Mouse (Mus musculus) MEL (cell line): ENCODE measurements at regions not wholly inside any gene's neighbourhood (a gene's known extent, or its start where the extent isn't known, plus 50 kb on each side); places are given as distances from the start of the nearest gene placed in this dataset.

Experiments used
- DNase-seq: peaks from one replicate; pipeline ENCODE4 v3.0.0; 2011; ENCODE audit warnings: low read depth, low spot score
- H3K27ac ChIP-seq: 2 replicates; pipeline ENCODE4 v1.5.1; 2012; ENCODE audit warnings: low read depth, mild to moderate bottlenecking, control low read depth, low read length, moderate library complexity; ENCODE audit not compliant: control insufficient read depth
- H3K27me3 ChIP-seq, 2 experiments: fragments of 150-350 bp in 1 of 2; sonication (generic) in 1 of 2; 2 replicates each; pipeline ENCODE4 v1.6.1; 2012; ENCODE audit warnings: low read length in 2 of 2, mild to moderate bottlenecking in 2 of 2, improper control_type of control experiment in 1 of 2, moderate library complexity in 1 of 2; ENCODE audit not compliant: insufficient read depth in 2 of 2, control insufficient read depth in 1 of 2
- H3K36me3 ChIP-seq, 2 experiments: 2 replicates each; pipeline ENCODE4 v1.6.1; 2012 to 2014; ENCODE audit warnings: low read length in 2 of 2, improper control_type of control experiment in 1 of 2, inconsistent platforms in 1 of 2, mild to moderate bottlenecking in 1 of 2; ENCODE audit not compliant: insufficient read depth in 2 of 2, control insufficient read depth in 1 of 2
- H3K4me1 ChIP-seq, 2 experiments: fragments of 150-350 bp in 1 of 2; sonication (generic) in 1 of 2; 2 replicates each; pipeline ENCODE4 v1.6.1; 2012; ENCODE audit warnings: low read length in 2 of 2, improper control_type of control experiment in 1 of 2, mild to moderate bottlenecking in 1 of 2; ENCODE audit not compliant: insufficient read depth in 2 of 2, control insufficient read depth in 1 of 2
- H3K4me3 ChIP-seq, 2 experiments: fragments of 150-350 bp in 1 of 2; sonication (generic) in 1 of 2; 2 replicates each; pipeline ENCODE4 v1.5.1; 2012; ENCODE audit warnings: low read depth in 2 of 2, low read length in 2 of 2, mild to moderate bottlenecking in 2 of 2, moderate library complexity in 2 of 2, control low read depth in 1 of 2, improper control_type of control experiment in 1 of 2; ENCODE audit not compliant: control insufficient read depth in 1 of 2, insufficient read depth in 1 of 2
- H3K79me2 ChIP-seq: 2 replicates; pipeline ENCODE4 v1.6.1; 2012; ENCODE audit warnings: mild to moderate bottlenecking, low read length, moderate library complexity; ENCODE audit not compliant: control insufficient read depth, poor library complexity, insufficient read depth
- H3K9ac ChIP-seq: 2 replicates; pipeline ENCODE4 v1.6.1; 2012; ENCODE audit warnings: low read depth, mild to moderate bottlenecking, control low read depth, low read length, moderate library complexity; ENCODE audit not compliant: control insufficient read depth, poor library complexity, severe bottlenecking
- H3K9me3 ChIP-seq: fragments of 150-350 bp; sonication (generic); replicated peaks from 2 replicates; pipeline ENCODE4 v1.6.1; 2012; ENCODE audit warnings: mild to moderate bottlenecking, low read length, improper control_type of control experiment, moderate library complexity; ENCODE audit not compliant: insufficient read depth
- CHD1 ChIP-seq: IDR thresholded peaks from 2 replicates; pipeline ENCODE4 v1.6.1; 2012; ENCODE audit warnings: low read depth, mild to moderate bottlenecking, inconsistent platforms, low read length, improper control_type of control experiment
- CTCF ChIP-seq, 3 experiments: IDR thresholded peaks in 2 of 3; conservative IDR thresholded peaks in 1 of 3; 2 replicates each; pipeline ENCODE4 v1.5.1; 2011 to 2012; ENCODE audit warnings: low read length in 3 of 3, low read depth in 2 of 3, mild to moderate bottlenecking in 2 of 3, improper control_type of control experiment in 1 of 3, inconsistent platforms in 1 of 3, mixed read lengths in 1 of 3, moderate library complexity in 1 of 3; ENCODE audit not compliant: control insufficient read depth in 1 of 3, insufficient read depth in 1 of 3, poor library complexity in 1 of 3, severe bottlenecking in 1 of 3
- E2F4 ChIP-seq: IDR thresholded peaks from 2 replicates; pipeline ENCODE4 v1.6.1; 2011; ENCODE audit warnings: low read depth, low read length, improper control_type of control experiment, borderline replicate concordance
- ELF1 ChIP-seq: IDR thresholded peaks from 2 replicates; pipeline ENCODE4 v1.6.1; 2014; ENCODE audit warnings: low read depth, mild to moderate bottlenecking, inconsistent platforms, low read length, improper control_type of control experiment, moderate library complexity
- EP300 ChIP-seq, 2 experiments: IDR thresholded peaks; 2 replicates each; pipeline ENCODE4 v1.6.1; 2011; ENCODE audit warnings: improper control_type of control experiment in 2 of 2, low read length in 2 of 2, low read depth in 1 of 2, mild to moderate bottlenecking in 1 of 2
- GATA1 ChIP-seq: IDR thresholded peaks from 2 replicates; pipeline ENCODE4 v1.6.1; 2011; ENCODE audit warnings: low read depth, low read length, improper control_type of control experiment
- HCFC1 ChIP-seq: IDR thresholded peaks from 2 replicates; pipeline ENCODE4 v1.6.1; 2012; ENCODE audit warnings: low read depth, mild to moderate bottlenecking, inconsistent platforms, low read length, improper control_type of control experiment, moderate library complexity
- MAX ChIP-seq: IDR thresholded peaks from 2 replicates; pipeline ENCODE4 v1.6.1; 2011; ENCODE audit warnings: low read length, improper control_type of control experiment
- MAZ ChIP-seq: IDR thresholded peaks from 2 replicates; pipeline ENCODE4 v1.6.1; 2012; ENCODE audit warnings: low read depth, mild to moderate bottlenecking, inconsistent platforms, low read length, improper control_type of control experiment
- MEF2A ChIP-seq: IDR thresholded peaks from 2 replicates; pipeline ENCODE4 v1.6.1; 2014; ENCODE audit warnings: low read depth, mild to moderate bottlenecking, inconsistent platforms, low read length, improper control_type of control experiment; ENCODE audit not compliant: poor library complexity, insufficient replicate concordance, severe bottlenecking; ENCODE audit errors: extremely low read depth
- MXI1 ChIP-seq: IDR thresholded peaks from 2 replicates; pipeline ENCODE4 v1.6.1; 2011; ENCODE audit warnings: mild to moderate bottlenecking, low read depth, low read length, improper control_type of control experiment
- NELFE ChIP-seq: IDR thresholded peaks from 2 replicates; pipeline ENCODE4 v1.6.1; 2011; ENCODE audit warnings: low read depth, low read length, improper control_type of control experiment
- RCOR1 ChIP-seq: IDR thresholded peaks from 2 replicates; pipeline ENCODE4 v1.6.1; 2012; ENCODE audit warnings: low read depth, mild to moderate bottlenecking, inconsistent platforms, low read length, improper control_type of control experiment
- SIN3A ChIP-seq: IDR thresholded peaks from 2 replicates; pipeline ENCODE4 v1.6.1; 2012; ENCODE audit warnings: low read length, improper control_type of control experiment, inconsistent platforms
- TAL1 ChIP-seq: IDR thresholded peaks from 2 replicates; pipeline ENCODE4 v1.6.1; 2012; ENCODE audit warnings: mild to moderate bottlenecking, inconsistent platforms, low read length, moderate library complexity, mixed read lengths
- TCF12 ChIP-seq: IDR thresholded peaks from 2 replicates; pipeline ENCODE4 v1.6.1; 2014; ENCODE audit warnings: low read depth, mild to moderate bottlenecking, inconsistent platforms, low read length, improper control_type of control experiment, moderate library complexity
- ZC3H11A ChIP-seq: IDR thresholded peaks from 2 replicates; pipeline ENCODE4 v1.6.1; 2012; ENCODE audit warnings: low read depth, mild to moderate bottlenecking, inconsistent platforms, low read length, improper control_type of control experiment
- ZKSCAN1 ChIP-seq: IDR thresholded peaks from 2 replicates; pipeline ENCODE4 v1.6.1; 2012; ENCODE audit warnings: low read depth, mild to moderate bottlenecking, inconsistent platforms, low read length, improper control_type of control experiment, moderate library complexity
- ZMIZ1 ChIP-seq: IDR thresholded peaks from 2 replicates; pipeline ENCODE4 v1.6.1; 2012; ENCODE audit warnings: low read depth, mild to moderate bottlenecking, inconsistent platforms, low read length, improper control_type of control experiment, moderate library complexity
- ZNF384 ChIP-seq: IDR thresholded peaks from 2 replicates; pipeline ENCODE4 v1.6.1; 2012; ENCODE audit warnings: low read depth, mild to moderate bottlenecking, inconsistent platforms, low read length, improper control_type of control experiment

DNA sequence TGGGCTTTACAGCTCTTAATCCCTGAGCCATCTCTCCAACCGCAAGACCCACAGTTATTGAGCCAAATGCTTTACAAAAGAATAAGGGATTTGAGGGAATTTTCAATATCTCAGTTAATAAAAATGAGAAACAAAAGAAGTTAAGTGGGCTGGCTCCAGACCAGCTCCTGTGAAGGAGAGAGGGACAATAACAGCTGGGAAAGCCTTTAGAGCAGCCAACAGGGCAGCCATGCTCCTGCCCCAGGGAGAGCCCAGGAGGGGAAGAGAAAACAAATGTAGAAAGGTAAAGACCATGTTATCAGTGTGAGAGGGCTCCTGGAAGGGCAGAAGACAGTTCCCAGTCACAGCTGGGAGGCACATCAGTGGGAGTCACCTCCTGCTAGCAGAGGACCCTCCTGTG is 257.8 kb downstream of the Insig2 start:
- H3K4me3 ChIP-seq: no peak overlapping the region
- no peak for DNase-seq
- H3K9ac ChIP-seq: no peak overlapping the region
- H3K4me1 ChIP-seq: no peaks in the 10 kb centered on the region
- no peaks in the 10 kb centered on the region for H3K79me2 ChIP-seq
- H3K27ac ChIP-seq: no peak overlapping the region
- H3K36me3 ChIP-seq: no peaks in the 10 kb centered on the region
- no peaks in the 10 kb centered on the region for H3K9me3 ChIP-seq
- H3K27me3 ChIP-seq: no peaks in the 10 kb centered on the region
- TF ChIP-seq GATA1 (no peak), TCF12 (no peak)

DNA sequence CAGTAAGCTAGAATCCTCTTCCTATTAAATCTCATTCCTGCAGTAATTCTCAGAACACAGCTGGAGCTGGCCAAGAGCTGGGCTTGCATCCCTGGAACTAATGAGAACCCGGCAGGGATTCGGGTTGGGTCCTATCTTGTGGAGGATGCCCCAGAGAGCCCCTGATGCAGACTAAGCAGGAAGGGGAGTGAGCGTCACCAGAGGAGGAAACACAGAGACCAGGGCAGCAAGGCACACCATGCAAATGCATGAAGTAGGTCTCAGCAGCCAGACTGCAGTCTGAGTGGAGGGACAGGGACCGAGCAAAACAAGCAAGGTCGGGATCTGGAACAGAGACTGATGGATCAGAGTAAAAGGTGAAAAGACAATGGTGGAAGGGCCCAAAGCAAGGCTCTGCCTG is 249.6 kb downstream of the Insig2 start:
- no peak for DNase-seq
- H3K27me3 ChIP-seq: no peaks in the 10 kb centered on the region
- TF ChIP-seq MXI1: no peak
- no peak for TF ChIP-seq MAZ
- no peak for TF ChIP-seq MAX
- no peak for TF ChIP-seq ZKSCAN1
- no peak for TF ChIP-seq ZNF384
- no peak for TF ChIP-seq E2F4
- no peak for TF ChIP-seq ZC3H11A
- no peak for TF ChIP-seq CTCF (IDR thresholded peaks at IDR 0.05 in 2 of 3, conservative IDR thresholded peaks at IDR 0.05 in 1 of 3; ENCODE audit: control insufficient read depth in 1 of 3, insufficient read depth in 1 of 3, low read depth in 2 of 3, low read length in 3 of 3, poor library complexity in 1 of 3, severe bottlenecking in 1 of 3)
- TF ChIP-seq CHD1: no peak
- no peak for TF ChIP-seq TCF12
- TF ChIP-seq TAL1: no peak
- TF ChIP-seq SIN3A: no peak
- TF ChIP-seq HCFC1: no peak
- no peak for TF ChIP-seq ELF1
- no peak for TF ChIP-seq RCOR1
- no peak for TF ChIP-seq MEF2A
- TF ChIP-seq ZMIZ1: no peak
- no peak for TF ChIP-seq NELFE
- TF ChIP-seq EP300 (IDR thresholded peaks at IDR 0.05; ENCODE audit: low read depth in 1 of 2, low read length in 2 of 2): no peak
- H3K27ac ChIP-seq: no peak overlapping the region
- no peaks in the 10 kb centered on the region for H3K4me1 ChIP-seq
- no peak overlapping the region for H3K4me3 ChIP-seq
- no peaks in the 10 kb centered on the region for H3K36me3 ChIP-seq
- no peaks in the 10 kb centered on the region for H3K79me2 ChIP-seq
- H3K9me3 ChIP-seq: no peaks in the 10 kb centered on the region
- no peak overlapping the region for H3K9ac ChIP-seq
